Mouse (Mus musculus) bone marrow macrophage, adult 2 months (primary cell): ENCODE results near the gene Hist1h2ba.

ENCODE experiments used
- CTCF ChIP-seq: IDR thresholded peaks from 2 replicates; pipeline ENCODE4 v1.5.1; 2012; ENCODE audit warnings: low read depth, mild to moderate bottlenecking, low read length, moderate library complexity
- POLR2A ChIP-seq: IDR thresholded peaks from 2 replicates; pipeline ENCODE4 v1.6.1; 2012; ENCODE audit warnings: mild to moderate bottlenecking, low read depth, low read length, borderline replicate concordance

DNA sequence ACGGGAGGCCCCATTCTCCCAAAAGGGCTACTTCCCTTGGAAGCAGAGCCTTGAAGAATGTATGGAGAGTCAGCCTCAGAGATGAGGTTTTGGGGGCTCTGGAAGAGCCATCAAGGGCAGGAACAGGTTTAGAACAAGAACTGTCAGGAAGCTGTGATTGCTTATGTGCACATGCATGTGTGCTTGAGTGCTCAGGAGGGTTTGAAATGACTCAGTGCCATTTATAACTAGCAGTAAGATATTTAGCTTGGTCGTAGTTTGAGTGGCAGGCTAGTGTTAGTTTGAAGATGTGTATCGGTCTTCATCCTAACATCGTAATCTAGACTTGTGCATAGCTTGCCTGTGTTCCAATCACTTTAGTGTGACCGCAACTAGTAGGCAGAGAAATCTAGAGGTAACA, 27.1 kb downstream of the Hist1h2ba start:
- no peak for TF ChIP-seq CTCF
- no peak for TF ChIP-seq POLR2A
